Mouse (Mus musculus): ENCODE results near the gene Gpr176.

Gene Gpr176

DNA sequence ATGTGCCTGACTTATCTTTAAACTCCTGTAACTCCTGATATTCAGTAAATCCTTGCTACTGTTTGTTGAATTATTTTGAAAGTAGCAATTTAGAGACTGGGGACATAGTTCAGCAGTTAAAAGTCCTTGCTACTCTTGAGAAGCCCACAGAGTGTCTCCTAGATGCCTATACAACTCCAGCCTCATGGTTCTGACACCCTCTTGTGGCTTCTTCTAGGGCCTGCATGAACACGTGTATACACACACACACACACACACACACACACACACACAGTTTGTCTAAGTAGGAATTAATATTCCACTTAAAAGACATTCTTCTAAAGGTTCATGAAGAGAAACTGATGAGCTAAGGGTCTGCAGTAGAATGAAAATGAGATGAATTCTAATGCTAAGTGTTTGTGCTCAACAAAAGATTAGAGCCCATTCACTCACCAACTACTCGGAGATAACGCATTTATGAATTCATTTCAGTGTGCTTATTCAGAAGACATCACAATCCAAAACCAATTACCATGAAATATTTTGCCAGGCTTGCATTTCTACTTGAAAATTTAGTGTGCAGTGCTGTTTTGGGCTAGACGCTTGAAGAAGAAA is 144.6 kb downstream of the Gpr176 start:
- no peak for DNase-seq
